Mouse (Mus musculus): ENCODE measurements at regions not wholly inside any gene's neighbourhood (a gene's known extent, or its start where the extent isn't known, plus 50 kb on each side); places are given as distances from the start of the nearest gene placed in this dataset.

- intact Hi-C loops (cut with DNase I), result no loop called here
- DNase-seq (ENCODE audit: low spot score in 2 of 2), result no peak
Measured at GRCm38 (mm10) chr14:76701911-76702708, 145.4 kb upstream of the Serp2 start.

GRCm38 (mm10) chr14:76701304-76701703, 144.6 kb upstream of the Serp2 start:
- intact Hi-C loops (cut with DNase I), result no loop called here
- DNase-seq (ENCODE audit: low spot score in 2 of 2), result no peak

- intact Hi-C loops (cut with DNase I), result no loop called here
- no peak for DNase-seq (ENCODE audit: low spot score in 2 of 2)
Measured at GRCm38 (mm10) chr14:76700796-76701195, 144.1 kb upstream of the Serp2 start.

- intact Hi-C loops (cut with DNase I), result no loop called here
- DNase-seq (ENCODE audit: low spot score in 2 of 2), result no peak
Measured at GRCm38 (mm10) chr14:76700190-76700589, 143.5 kb upstream of the Serp2 start.

GRCm38 (mm10) chr14:76698718-76699402, 142.2 kb upstream of the Serp2 start:
- intact Hi-C loops (cut with DNase I), result no loop called here

GRCm38 (mm10) chr14:76696729-76697128, 140.0 kb upstream of the Serp2 start:
- intact Hi-C loops (cut with DNase I), result no loop called here

More at GRCm38 (mm10) chr14:76698718-76699402, 142.2 kb upstream of the Serp2 start:
- no peak for DNase-seq (ENCODE audit: low spot score in 2 of 2)

GRCm38 (mm10) chr14:76695691-76696355, 139.1 kb upstream of the Serp2 start:
- no peak for DNase-seq (ENCODE audit: low spot score in 2 of 2)
- intact Hi-C loops (cut with DNase I), result no loop called here

More at GRCm38 (mm10) chr14:76696729-76697128, 140.0 kb upstream of the Serp2 start:
- DNase-seq (ENCODE audit: low spot score in 2 of 2), result no peak

- intact Hi-C loops (cut with DNase I), result no loop called here
- no peak for DNase-seq (ENCODE audit: low spot score in 2 of 2)
Measured at GRCm38 (mm10) chr14:76694894-76695293, 138.2 kb upstream of the Serp2 start.

GRCm38 (mm10) chr14:76693351-76694317, 136.9 kb upstream of the Serp2 start:
- no peak for DNase-seq (ENCODE audit: low spot score in 2 of 2)
- intact Hi-C loops (cut with DNase I), result no loop called here

- no peak for DNase-seq (ENCODE audit: low spot score in 2 of 2)
Measured at GRCm38 (mm10) chr14:76687971-76688407, 131.3 kb upstream of the Serp2 start.

GRCm38 (mm10) chr14:76686762-76687453, 130.2 kb upstream of the Serp2 start:
- DNase-seq (ENCODE audit: low spot score in 2 of 2), result no peak
- intact Hi-C loops (cut with DNase I), result no loop called here

More at GRCm38 (mm10) chr14:76687971-76688407, 131.3 kb upstream of the Serp2 start:
- intact Hi-C loops (cut with DNase I), result no loop called here

GRCm38 (mm10) chr14:76685830-76686761, 129.4 kb upstream of the Serp2 start:
- intact Hi-C loops (cut with DNase I), result no loop called here
- DNase-seq (ENCODE audit: low spot score in 2 of 2), result no peak

GRCm38 (mm10) chr14:76684327-76684726, 127.6 kb upstream of the Serp2 start:
- no peak for DNase-seq (ENCODE audit: low spot score in 2 of 2)

GRCm38 (mm10) chr14:76681581-76682377, 125.1 kb upstream of the Serp2 start:
- DNase-seq (ENCODE audit: low spot score in 2 of 2), result no peak
- intact Hi-C loops (cut with DNase I), result no loop called here

More at GRCm38 (mm10) chr14:76684327-76684726, 127.6 kb upstream of the Serp2 start:
- intact Hi-C loops (cut with DNase I), result no loop called here

- intact Hi-C loops (cut with DNase I), result no loop called here
- no peak for DNase-seq (ENCODE audit: low spot score in 2 of 2)
Measured at GRCm38 (mm10) chr14:76678512-76679134, 121.9 kb upstream of the Serp2 start.

- intact Hi-C loops (cut with DNase I), result no loop called here
Measured at GRCm38 (mm10) chr14:76674949-76675348, 118.3 kb upstream of the Serp2 start.

More at GRCm38 (mm10) chr14:76674949-76675348, 118.3 kb upstream of the Serp2 start:
- DNase-seq (ENCODE audit: low spot score in 2 of 2), result no peak

Measured in left cerebral cortex, postnatal 14 days (tissue).